Mouse (Mus musculus): ENCODE measurements around the gene Ryr1. TPM values are rescaled to one million over a fixed set of nuclear protein-coding genes. Genes with fewer than 3 reads are reported as not detected.

The Ryr1 gene
- polyA plus RNA-seq, 1 experiment from 2014 or later: 0.30 TPM

- Histone ChIP-seq H3K27ac (no peak overlapping the region), H3K9ac (no peak overlapping the region), H3K4me2 (no peak overlapping the region), H3K4me1 (no peaks in the 10 kb centered on the region), H3K4me3 (replicated peaks) (no peak overlapping the region), H3K27me3 (replicated peaks) (no peaks in the 10 kb centered on the region), H3K9me3 (no peaks in the 10 kb centered on the region), H3K36me3 (no peaks in the 10 kb centered on the region)
- 78% methylated on average over 12 of the region's 12 CpGs for WGBS
- no peak for ATAC-seq (ENCODE audit: insufficient read depth, low FRiP score, low read depth)
Observed at GRCm38 (mm10) chr7:29101286-29102017, 23.5 kb downstream of the Ryr1 start.

- no peaks in the 10 kb centered on the region for H3K4me1 ChIP-seq
- H3K4me3 ChIP-seq (replicated peaks): no peak overlapping the region
- no peaks in the 10 kb centered on the region for H3K36me3 ChIP-seq
- H3K9me3 ChIP-seq: no peaks in the 10 kb centered on the region
- H3K4me2 ChIP-seq: no peak overlapping the region
- 91% methylated on average over 16 of the region's 16 CpGs for WGBS
- no peak overlapping the region for H3K27ac ChIP-seq
- H3K27me3 ChIP-seq (replicated peaks): no peaks in the 10 kb centered on the region
- no peak for ATAC-seq (ENCODE audit: insufficient read depth, low FRiP score, low read depth)
- H3K9ac ChIP-seq: no peak overlapping the region
Observed at GRCm38 (mm10) chr7:29097131-29097530, 27.8 kb downstream of the Ryr1 start.

- Histone ChIP-seq H3K27me3 (replicated peaks) (no peaks in the 10 kb centered on the region), H3K4me3 (replicated peaks) (no peak overlapping the region), H3K9me3 (no peaks in the 10 kb centered on the region), H3K4me2 (no peak overlapping the region), H3K9ac (no peak overlapping the region), H3K36me3 (no peaks in the 10 kb centered on the region), H3K27ac (no peak overlapping the region), H3K4me1 (no peaks in the 10 kb centered on the region)
- 69% methylated on average over 6 of the region's 6 CpGs for WGBS
- ATAC-seq (ENCODE audit: insufficient read depth, low FRiP score, low read depth): no peak
Observed at GRCm38 (mm10) chr7:29088817-29089216, 36.2 kb downstream of the Ryr1 start.

GRCm38 (mm10) chr7:29086902-29087301 is 38.1 kb downstream of the Ryr1 start:
- H3K27me3 ChIP-seq (replicated peaks): no peaks in the 10 kb centered on the region
- 92% methylated on average over 10 of the region's 10 CpGs for whole genome bisulfite sequencing
- H3K36me3 ChIP-seq: no peaks in the 10 kb centered on the region
- no peaks in the 10 kb centered on the region for H3K9me3 ChIP-seq
- H3K27ac ChIP-seq: no peak overlapping the region
- no peak for ATAC-seq (ENCODE audit: insufficient read depth, low FRiP score, low read depth)
- H3K4me3 ChIP-seq (replicated peaks): no peak overlapping the region
- H3K4me1 ChIP-seq: no peaks in the 10 kb centered on the region
- no peak overlapping the region for H3K4me2 ChIP-seq
- H3K9ac ChIP-seq: no peak overlapping the region

GRCm38 (mm10) chr7:29085981-29086380 is 39.0 kb downstream of the Ryr1 start:
- no peak overlapping the region for H3K4me3 ChIP-seq (replicated peaks)
- ATAC-seq (ENCODE audit: insufficient read depth, low FRiP score, low read depth): no peak
- H3K36me3 ChIP-seq: no peaks in the 10 kb centered on the region
- WGBS: 87% methylated on average over 30 of the region's 30 CpGs
- H3K4me2 ChIP-seq: no peak overlapping the region
- no peak overlapping the region for H3K9ac ChIP-seq
- H3K27ac ChIP-seq: no peak overlapping the region
- no peaks in the 10 kb centered on the region for H3K4me1 ChIP-seq
- H3K27me3 ChIP-seq (replicated peaks): no peaks in the 10 kb centered on the region
- H3K9me3 ChIP-seq: no peaks in the 10 kb centered on the region

GRCm38 (mm10) chr7:29084411-29084810 is 40.6 kb downstream of the Ryr1 start:
- H3K27me3 ChIP-seq (replicated peaks): no peaks in the 10 kb centered on the region
- no peaks in the 10 kb centered on the region for H3K4me1 ChIP-seq
- H3K9ac ChIP-seq: no peak overlapping the region
- ATAC-seq (ENCODE audit: insufficient read depth, low FRiP score, low read depth): no peak
- H3K4me3 ChIP-seq (replicated peaks): no peak overlapping the region
- 84% methylated on average over 3 of the region's 3 CpGs for WGBS
- H3K27ac ChIP-seq: no peak overlapping the region
- no peaks in the 10 kb centered on the region for H3K9me3 ChIP-seq
- no peak overlapping the region for H3K4me2 ChIP-seq
- H3K36me3 ChIP-seq: no peaks in the 10 kb centered on the region

GRCm38 (mm10) chr7:29079419-29079950 is 45.5 kb downstream of the Ryr1 start:
- Histone ChIP-seq H3K27me3 (replicated peaks) (no peaks in the 10 kb centered on the region), H3K4me3 (replicated peaks) (no peak overlapping the region), H3K4me1 (no peaks in the 10 kb centered on the region), H3K9me3 (no peaks in the 10 kb centered on the region), H3K27ac (no peak overlapping the region), H3K36me3 (no peaks in the 10 kb centered on the region), H3K4me2 (no peak overlapping the region), H3K9ac (no peak overlapping the region)
- WGBS: 70% methylated on average over 12 of the region's 12 CpGs
- no peak for ATAC-seq (ENCODE audit: insufficient read depth, low FRiP score, low read depth)

- Histone ChIP-seq H3K4me2 (no peak overlapping the region), H3K4me3 (replicated peaks) (no peak overlapping the region), H3K4me1 (no peaks in the 10 kb centered on the region), H3K27me3 (replicated peaks) (no peaks in the 10 kb centered on the region; the same call in 1 of the 2 replicates), H3K9me3 (no peaks in the 10 kb centered on the region), H3K27ac (no peak overlapping the region), H3K36me3 (no peaks in the 10 kb centered on the region), H3K9ac (no peak overlapping the region)
- no peak for ATAC-seq (ENCODE audit: insufficient read depth, low FRiP score, low read depth)
- 70% methylated on average over 9 of the region's 9 CpGs for WGBS
Observed at GRCm38 (mm10) chr7:29076977-29077376, 48.0 kb downstream of the Ryr1 start.

GRCm38 (mm10) chr7:29075208-29075607 is 49.8 kb downstream of the Ryr1 start:
- Histone ChIP-seq H3K4me3 (replicated peaks) (no peak overlapping the region), H3K36me3 (no peaks in the 10 kb centered on the region), H3K27ac (no peak overlapping the region), H3K9me3 (no peaks in the 10 kb centered on the region), H3K4me2 (no peak overlapping the region), H3K9ac (no peak overlapping the region), H3K4me1 (0 out of 2 replicates have a peak, but pooled peaks cover 4% of the 10 kb centered on the region), H3K27me3 (replicated peaks) (peaks cover 14% of the 10 kb centered on the region)
- WGBS: 64% methylated on average over 6 of the region's 6 CpGs
- ATAC-seq (ENCODE audit: insufficient read depth, low FRiP score, low read depth): no peak

- Histone ChIP-seq H3K27ac (no peak overlapping the region), H3K36me3 (no peaks in the 10 kb centered on the region), H3K27me3 (replicated peaks) (peaks cover 14% of the 10 kb centered on the region), H3K4me1 (0 out of 2 replicates have a peak, but pooled peaks cover 6% of the 10 kb centered on the region), H3K4me2 (no peak overlapping the region), H3K9me3 (no peaks in the 10 kb centered on the region), H3K4me3 (replicated peaks) (no peak overlapping the region), H3K9ac (no peak overlapping the region)
- WGBS: 38% methylated on average over 11 of the region's 11 CpGs
- ATAC-seq (ENCODE audit: insufficient read depth, low FRiP score, low read depth): no peak
Observed at GRCm38 (mm10) chr7:29072689-29073088, 52.3 kb downstream of the Ryr1 start.

GRCm38 (mm10) chr7:29071169-29071891 is 53.6 kb downstream of the Ryr1 start:
- H3K27me3 ChIP-seq (replicated peaks): peaks cover 14% of the 10 kb centered on the region
- H3K9me3 ChIP-seq: no peaks in the 10 kb centered on the region
- 0 out of 2 replicates have a peak, but pooled peaks cover 6% of the 10 kb centered on the region for H3K4me1 ChIP-seq
- H3K4me3 ChIP-seq (replicated peaks): peak overlapping the region; percentile 26; the same call in 1 of the 2 replicates
- WGBS: 11% methylated on average over 42 of the region's 42 CpGs
- ATAC-seq (ENCODE audit: insufficient read depth, low FRiP score, low read depth): no peak
- no peaks in the 10 kb centered on the region for H3K36me3 ChIP-seq
- no peak overlapping the region for H3K27ac ChIP-seq
- H3K9ac ChIP-seq: no peak overlapping the region
- H3K4me2 ChIP-seq: peak overlapping the region; percentile 55
